Mouse (Mus musculus) liver, embryonic 15.5 days (tissue): Measurements from ENCODE around the gene Stx11. TPM values are rescaled to one million over a fixed set of nuclear protein-coding genes. Genes with fewer than 3 reads are reported as not detected.

Experiments
- polyA plus RNA-seq: library from polyadenylated mRNA; unstranded; fragments of >200 nt; fragmentation: Nextera tagmentation; extraction: Ambion mirVana; gene quantifications from 2 replicates; pipeline ENCODE4 v1.2.1, GENCODE M21; 2015

Stx11 gene
- polyA plus RNA-seq, 1 experiment from 2014 or later, result 10.6 TPM

Other genes starting within 250 kb of the Stx11 start
- gene Utrn, start 94.9 kb downstream of the Stx11 start, polyA plus RNA-seq, result 8.2 and 10.0 TPM in 2 replicates
- 16.5 and 17.2 TPM in 2 replicates for gene Sf3b5, start 41.0 kb upstream of the Stx11 start, polyA plus RNA-seq
- gene Plagl1, start 96.2 kb upstream of the Stx11 start, polyA plus RNA-seq, result 20.9 and 22.6 TPM in 2 replicates
- not detected in 2 replicates for gene Zc2hc1b, start 213.7 kb upstream of the Stx11 start, polyA plus RNA-seq
- 23.0 and 27.1 TPM in 2 replicates for gene Ltv1, start 228.9 kb upstream of the Stx11 start, polyA plus RNA-seq